Comparison of ENCODE assay signal across 18 mouse cellular contexts in genomic region chr1:97630146-97630545, GRCm38 (mm10). TPM values are rescaled to one million over a fixed set of nuclear protein-coding genes. Genes with fewer than 3 reads are reported as not detected.
A peak's percentile ranks its signal among the peaks of the same experiment; 100 is the strongest.
DNase-seq lines count a peak whose midpoint lies in the region; ATAC-seq lines count a peak whose summit lies in the region.
"Had no signal": no experiment of that assay in that cellular context is flagged by ENCODE, and none has a peak within 500 bp of the region (broad histone marks: within the 10 kb centered on the region; RNA-seq: fewer than 3 reads in every experiment).

No protein-coding gene starts in this region.

- 61% methylated on average over 5 of the region's 5 CpGs for WGBS in hindbrain, embryonic 14.5 days
- WGBS in hindbrain, embryonic 12.5 days, result 74% methylated on average over 5 of the region's 5 CpGs
- 21% methylated on average over 5 of the region's 5 CpGs for WGBS in forebrain, embryonic 14.5 days
- 55% methylated on average over 5 of the region's 5 CpGs for WGBS in midbrain, embryonic 14.5 days

- H3K9me3 ChIP-seq in hindbrain, embryonic 14.5 days (ENCODE audit: control insufficient read depth, low read length), result no peaks in the 10 kb centered on the region
- no peaks in the 10 kb centered on the region for H3K9me3 ChIP-seq in hindbrain, embryonic 12.5 days (replicated peaks)
- no peaks in the 10 kb centered on the region for H3K9me3 ChIP-seq in forebrain, embryonic 14.5 days (replicated peaks; ENCODE audit: control insufficient read depth, low read length)
- H3K9me3 ChIP-seq in midbrain, embryonic 14.5 days (ENCODE audit: control insufficient read depth, low read length), result no peaks in the 10 kb centered on the region
- H3K9me3 ChIP-seq: embryonic facial prominence, embryonic 10.5 days had no signal

- no peak for DNase-seq in hindbrain, embryonic 14.5 days (ENCODE audit: low spot score)
- peak; percentile 87 for DNase-seq in brain, adult 2 months (ENCODE audit: low read depth, low spot score)
- peak; percentile 67 for DNase-seq in forebrain, embryonic 14.5 days (ENCODE audit: low spot score)
- peak; percentile 45 for DNase-seq in midbrain, embryonic 14.5 days
- no peak for DNase-seq in layer of hippocampus, adult 9-10 months (ENCODE audit: low spot score)
- no peak for DNase-seq in kidney, adult 11 months
- DNase-seq in urinary bladder, postnatal 14 days (ENCODE audit: low spot score), result no peak
- DNase-seq: cerebellum, postnatal 14 days; gastrocnemius, postnatal 14 days; heart, postnatal 14 days; liver; lung, adult 2 months; right cerebral cortex, postnatal 25 days had no signal

- H3K27ac ChIP-seq in hindbrain, embryonic 14.5 days, result no peak overlapping the region
- H3K27ac ChIP-seq in hindbrain, embryonic 12.5 days, result no peak overlapping the region
- H3K27ac ChIP-seq in forebrain, embryonic 14.5 days (ENCODE audit: low read depth, low read length), result no peak overlapping the region
- no peak overlapping the region for H3K27ac ChIP-seq in midbrain, embryonic 14.5 days (replicated peaks; ENCODE audit: low read depth, low read length)
- H3K27ac ChIP-seq: embryonic facial prominence, embryonic 10.5 days; macrophage had no signal

- H3K27me3 ChIP-seq in hindbrain, embryonic 14.5 days (ENCODE audit: control insufficient read depth, insufficient read depth, low read length), result no peaks in the 10 kb centered on the region
- H3K27me3 ChIP-seq in hindbrain, embryonic 12.5 days, result no peaks in the 10 kb centered on the region
- H3K27me3 ChIP-seq in forebrain, embryonic 14.5 days (replicated peaks; ENCODE audit: control insufficient read depth, insufficient read depth, low read length), result no peaks in the 10 kb centered on the region
- H3K27me3 ChIP-seq in midbrain, embryonic 14.5 days (ENCODE audit: control insufficient read depth, insufficient read depth, low read length), result no peaks in the 10 kb centered on the region

- H3K9ac ChIP-seq in hindbrain, embryonic 14.5 days, result no peak overlapping the region
- H3K9ac ChIP-seq in hindbrain, embryonic 12.5 days, result no peak overlapping the region
- H3K9ac ChIP-seq in forebrain, embryonic 14.5 days (ENCODE audit: low read length), result no peak overlapping the region
- no peak overlapping the region for H3K9ac ChIP-seq in midbrain, embryonic 14.5 days (replicated peaks; ENCODE audit: low read length)

- H3K4me3 ChIP-seq in hindbrain, embryonic 14.5 days (replicated peaks; ENCODE audit: low read length), result no peak overlapping the region
- H3K4me3 ChIP-seq in hindbrain, embryonic 12.5 days, result no peak overlapping the region
- no peak overlapping the region for H3K4me3 ChIP-seq in forebrain, embryonic 14.5 days (ENCODE audit: low read depth, low read length)
- H3K4me3 ChIP-seq in midbrain, embryonic 14.5 days (replicated peaks; ENCODE audit: low read depth, low read length), result no peak overlapping the region
- H3K4me3 ChIP-seq: embryonic facial prominence, embryonic 10.5 days; erythroblast, embryonic 14.5 days had no signal

- no peaks in the 10 kb centered on the region for H3K36me3 ChIP-seq in hindbrain, embryonic 14.5 days (replicated peaks; ENCODE audit: control insufficient read depth, insufficient read depth)
- no peaks in the 10 kb centered on the region for H3K36me3 ChIP-seq in hindbrain, embryonic 12.5 days
- no peaks in the 10 kb centered on the region for H3K36me3 ChIP-seq in forebrain, embryonic 14.5 days (ENCODE audit: control insufficient read depth, insufficient read depth, low read length)
- H3K36me3 ChIP-seq in midbrain, embryonic 14.5 days (ENCODE audit: control insufficient read depth, insufficient read depth, low read length), result 0 out of 2 replicates have a peak, but pooled peaks cover under 1% of the 10 kb centered on the region
- H3K36me3 ChIP-seq: embryonic facial prominence, embryonic 10.5 days had no signal

- H3K4me1 ChIP-seq in hindbrain, embryonic 14.5 days (replicated peaks; ENCODE audit: control insufficient read depth, insufficient read depth, low read length), result peaks cover 12% of the 10 kb centered on the region; the same call in 1 of the 2 replicates
- H3K4me1 ChIP-seq in hindbrain, embryonic 12.5 days, result peaks cover 6% of the 10 kb centered on the region
- H3K4me1 ChIP-seq in forebrain, embryonic 14.5 days (ENCODE audit: control insufficient read depth, insufficient read depth, low read length), result peaks cover 10% of the 10 kb centered on the region; the same call in 1 of the 2 replicates
- peaks cover 12% of the 10 kb centered on the region; the same call in 1 of the 2 replicates for H3K4me1 ChIP-seq in midbrain, embryonic 14.5 days (ENCODE audit: control insufficient read depth, insufficient read depth, low read length)

- no peak overlapping the region for H3K4me2 ChIP-seq in hindbrain, embryonic 14.5 days (replicated peaks)
- no peak overlapping the region for H3K4me2 ChIP-seq in hindbrain, embryonic 12.5 days (replicated peaks)
- no peak overlapping the region for H3K4me2 ChIP-seq in forebrain, embryonic 14.5 days (ENCODE audit: low read length)
- H3K4me2 ChIP-seq in midbrain, embryonic 14.5 days (ENCODE audit: low read length), result no peak overlapping the region

- 0 out of 2 replicates have a peak, but pooled peaks have one; percentile 39 for ATAC-seq in hindbrain, embryonic 14.5 days (ENCODE audit: low FRiP score)
- no peak for ATAC-seq in hindbrain, embryonic 12.5 days (ENCODE audit: low FRiP score)
- peak; percentile 72 for ATAC-seq in forebrain, embryonic 14.5 days
- no peak for ATAC-seq in midbrain, embryonic 14.5 days (ENCODE audit: low FRiP score, low TSS enrichment)
- ATAC-seq: inflammation-experienced regulatory T-cells, adult 6 months had no signal

RNA-seq across cellular contexts. Expression of gene D1Ertd622e, which starts 31.7 kb away (rescaled TPM):
- polyA plus RNA-seq in hindbrain, embryonic 14.5 days (2014; fragmentation: Nextera tagmentation; extraction: Ambion mirVana), result 62.8 and 75.9 TPM in 2 replicates
- 34.0 and 37.8 TPM in 2 replicates for polyA plus RNA-seq in hindbrain, embryonic 12.5 days (2016; fragmentation: Nextera tagmentation; extraction: Ambion mirVana)
- 61.2 and 66.7 TPM in 2 replicates for polyA plus RNA-seq in forebrain, embryonic 14.5 days (2014; fragmentation: Nextera tagmentation; extraction: Ambion mirVana)
- 60.7 and 67.5 TPM in 2 replicates for polyA plus RNA-seq in midbrain, embryonic 14.5 days (2014; fragmentation: Nextera tagmentation; extraction: Ambion mirVana)

Comparison
In these comparisons a context has a peak if more than half of its experiments do, and no peak if none do; other contexts are left out.
1. ATAC-seq: peak in hindbrain, embryonic 14.5 days (single experiment) and forebrain, embryonic 14.5 days (single experiment); none in hindbrain, embryonic 12.5 days (single experiment) and midbrain, embryonic 14.5 days (single experiment).
2. DNase-seq: peak in brain, adult 2 months (single experiment), forebrain, embryonic 14.5 days (single experiment) and midbrain, embryonic 14.5 days (single experiment); none in hindbrain, embryonic 14.5 days (single experiment), layer of hippocampus, adult 9-10 months (single experiment), kidney, adult 11 months (single experiment) and urinary bladder, postnatal 14 days (single experiment).